Mouse (Mus musculus) erythroblast, embryonic 14.5 days (primary cell): ENCODE results near the gene Megf11.

Experiments
- GATA1 ChIP-seq: IDR thresholded peaks from 2 replicates; pipeline ENCODE4 v1.6.1; 2012; ENCODE audit warnings: low read length, inconsistent platforms, mixed read lengths
- TAL1 ChIP-seq: IDR thresholded peaks from 3 replicates; pipeline ENCODE4 v1.6.1; 2012; ENCODE audit warnings: low read length, inconsistent platforms, mixed read lengths

- no peak for TF ChIP-seq TAL1
- TF ChIP-seq GATA1 = no peak
Observed at GRCm38 (mm10) chr9:64523264-64524045, 138.0 kb downstream of the Megf11 start.
